Mouse (Mus musculus): ENCODE measurements at regions not wholly inside any gene's neighbourhood (a gene's known extent, or its start where the extent isn't known, plus 50 kb on each side); places are given as distances from the start of the nearest gene placed in this dataset.

- ChIA-PET CTCF (interaction anchor here in 1 of 4 experiments (0.6 kb wide), 1 partner anchor 1154 kb away, joined by 4 read pairs; no protein-coding TSS in a partner anchor), POLR2A (no interaction called here)
These were observed 434.0 kb upstream of the Fam160b2 start for GRCm38 (mm10) chr14:71033586-71033985.

- ChIA-PET POLR2A (interaction anchor here in 1 of 4 experiments (0.6 kb wide), 1 partner anchor 237 kb away, joined by 3 read pairs; no protein-coding TSS in a partner anchor), CTCF (no interaction called here)
These were observed 430.7 kb upstream of the Fam160b2 start for GRCm38 (mm10) chr14:71030164-71030880.

Measured in embryonic stem cell, embryonic (primary cell).